Mouse (Mus musculus) hindbrain, embryonic 10.5 days (tissue): ENCODE measurements around the gene Eci1. TPM values are rescaled to one million over a fixed set of nuclear protein-coding genes. Genes with fewer than 3 reads are reported as not detected.
A peak's percentile ranks its signal among the peaks of the same experiment; 100 is the strongest.

ENCODE experiments used
- DNase-seq: peaks from one replicate; pipeline ENCODE4 v3.0.0-alpha.2; 2017; ENCODE audit warnings: low spot score
- H3K27ac ChIP-seq: fragments of 300-500 bp; sonication (generic); 2 replicates; pipeline ENCODE4 v1.5.1; 2016; ENCODE audit warnings: mild to moderate bottlenecking, moderate library complexity
- H3K27me3 ChIP-seq: fragments of 300-500 bp; sonication (generic); 2 replicates; pipeline ENCODE4 v1.6.1; 2016; ENCODE audit warnings: mild to moderate bottlenecking; ENCODE audit not compliant: poor library complexity, insufficient read depth, severe bottlenecking
- H3K36me3 ChIP-seq: fragments of 300-500 bp; sonication (generic); 2 replicates; pipeline ENCODE4 v1.6.1; 2016; ENCODE audit warnings: mild to moderate bottlenecking, moderate library complexity
- H3K4me1 ChIP-seq: fragments of 300-500 bp; sonication (generic); replicated peaks from 2 replicates; pipeline ENCODE4 v1.6.1; 2016; ENCODE audit warnings: mild to moderate bottlenecking
- H3K4me3 ChIP-seq: fragments of 300-500 bp; sonication (generic); 2 replicates; pipeline ENCODE4 v1.5.1; 2016; ENCODE audit warnings: mild to moderate bottlenecking, moderate library complexity
- H3K9me3 ChIP-seq: fragments of 300-500 bp; sonication (generic); 2 replicates; pipeline ENCODE4 v1.6.1; 2016; ENCODE audit warnings: mild to moderate bottlenecking, moderate library complexity
- WGBS: fragments of 180-500 bp; shearing (Covaris S2); methylation state at CpG from one replicate; pipeline ENCODE4 v1.1.7; 2016; 5-methylcytosine and 5-hydroxymethylcytosine counted together
- polyA plus RNA-seq: library from polyadenylated mRNA; unstranded; fragments of >200 nt; fragmentation: Nextera tagmentation; extraction: Ambion mirVana; gene quantifications from 2 replicates; pipeline ENCODE4 v1.2.1, GENCODE M21; 2016

Eci1 gene
- polyA plus RNA-seq, 1 experiment from 2014 or later, result 77.3 TPM

GRCm38 (mm10) chr17:24478663-24479380 lies 52.4 kb downstream of the Eci1 start, which contains the start of gene Mlst8:
Gene Mlst8 (minus strand): TSS chr17:24479078.
- peak within 1 kb of the TSS; percentile 99 for H3K27ac ChIP-seq
- H3K4me3 ChIP-seq, result peak within 1 kb of the TSS; percentile 82
- no peaks in the 10 kb centered on the region for H3K9me3 ChIP-seq
- WGBS, result under 1% methylated on average over 48 of the region's 48 CpGs
- H3K4me1 ChIP-seq, result peaks cover 27% of the 10 kb centered on the region
- no peaks in the 10 kb centered on the region for H3K27me3 ChIP-seq
- peaks cover 40% of the 10 kb centered on the region for H3K36me3 ChIP-seq
- DNase-seq, result peak; percentile 98

DNA sequence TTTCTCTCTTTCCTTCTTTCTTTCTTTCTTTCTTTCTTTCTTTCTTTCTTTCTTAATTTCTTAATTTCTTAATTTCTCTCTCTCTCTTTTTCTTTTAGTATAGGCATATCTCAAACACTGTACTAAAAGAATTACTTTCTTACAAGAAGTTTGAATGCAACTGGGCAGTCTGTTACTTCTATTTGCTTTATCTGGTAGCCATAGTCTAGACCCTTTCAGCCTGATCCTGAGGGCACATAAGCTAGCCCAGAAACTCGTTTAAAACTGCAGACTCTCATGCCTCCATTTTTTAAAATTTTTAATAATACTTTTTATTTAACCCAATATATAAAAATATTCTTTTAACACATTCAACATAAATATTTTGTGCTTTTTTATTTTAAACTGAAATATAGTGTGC lies 53.0 kb downstream of the Eci1 start:
- 36% methylated on average over 1 of the region's 1 CpGs for WGBS
- Histone ChIP-seq H3K9me3 (no peaks in the 10 kb centered on the region), H3K27ac (peak overlapping the region; percentile 99), H3K4me1 (peaks cover 24% of the 10 kb centered on the region), H3K36me3 (peaks cover 34% of the 10 kb centered on the region), H3K27me3 (no peaks in the 10 kb centered on the region), H3K4me3 (peak overlapping the region; percentile 82)
- no peak for DNase-seq

- 46% methylated on average over 3 of the region's 3 CpGs for WGBS
- Histone ChIP-seq H3K27me3 (no peaks in the 10 kb centered on the region), H3K27ac (peak overlapping the region; percentile 29; the same call in 1 of the 2 replicates), H3K9me3 (no peaks in the 10 kb centered on the region), H3K36me3 (peaks cover 25% of the 10 kb centered on the region), H3K4me1 (peaks cover 26% of the 10 kb centered on the region), H3K4me3 (peak overlapping the region; percentile 82)
- DNase-seq, result no peak
Observed at GRCm38 (mm10) chr17:24480201-24480826, 53.9 kb downstream of the Eci1 start.

DNA sequence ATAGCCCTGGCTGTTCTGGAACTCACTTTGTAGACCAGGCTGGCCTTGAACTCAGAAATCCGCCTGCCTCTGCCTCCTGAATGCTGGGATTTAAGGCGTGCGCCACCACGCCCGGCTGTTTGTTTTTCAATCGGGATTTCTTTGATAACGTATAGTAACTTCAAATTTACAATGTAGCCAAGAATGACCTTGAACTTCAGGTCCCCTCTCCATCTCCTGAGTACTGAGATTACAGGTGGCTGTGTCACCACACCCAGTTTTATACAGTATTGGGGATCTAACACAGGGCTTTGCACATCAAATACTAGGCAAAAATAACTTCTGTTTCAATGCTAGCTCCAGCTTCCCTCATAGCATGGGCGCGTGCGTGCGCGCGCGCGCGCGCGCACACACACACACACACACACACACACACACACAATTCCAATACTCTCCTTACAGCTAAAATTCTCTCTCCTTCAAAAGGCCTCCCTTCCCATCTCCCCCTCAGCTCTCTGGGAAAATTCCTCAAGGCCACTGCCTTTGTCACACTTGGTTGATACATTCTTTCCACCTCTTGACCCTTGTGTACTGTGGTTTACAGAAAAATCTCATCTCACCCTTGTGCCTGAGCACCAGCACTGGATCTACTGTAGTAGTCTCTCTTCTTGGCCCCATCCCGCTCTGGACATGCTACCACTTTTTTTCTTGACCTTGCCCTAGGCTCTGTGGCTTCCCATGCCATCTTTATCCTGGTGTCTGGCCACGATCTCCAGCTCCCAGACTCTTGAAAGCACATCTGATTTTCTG lies 54.8 kb downstream of the Eci1 start:
- Histone ChIP-seq H3K27ac (no peak overlapping the region), H3K4me1 (peaks cover 31% of the 10 kb centered on the region), H3K9me3 (no peaks in the 10 kb centered on the region), H3K27me3 (peaks cover 2% of the 10 kb centered on the region; the same call in 1 of the 2 replicates), H3K36me3 (peaks cover 16% of the 10 kb centered on the region), H3K4me3 (no peak overlapping the region)
- WGBS, result 94% methylated on average over 20 of the region's 20 CpGs
- DNase-seq, result no peak

GRCm38 (mm10) chr17:24483495-24483894 lies 57.1 kb downstream of the Eci1 start:
- H3K27ac ChIP-seq, result no peak overlapping the region
- DNase-seq, result no peak
- peaks cover 26% of the 10 kb centered on the region for H3K4me1 ChIP-seq
- H3K36me3 ChIP-seq, result no peaks in the 10 kb centered on the region
- H3K9me3 ChIP-seq, result no peaks in the 10 kb centered on the region
- peaks cover 23% of the 10 kb centered on the region for H3K27me3 ChIP-seq
- 77% methylated on average over 3 of the region's 3 CpGs for WGBS
- H3K4me3 ChIP-seq, result no peak overlapping the region

DNA sequence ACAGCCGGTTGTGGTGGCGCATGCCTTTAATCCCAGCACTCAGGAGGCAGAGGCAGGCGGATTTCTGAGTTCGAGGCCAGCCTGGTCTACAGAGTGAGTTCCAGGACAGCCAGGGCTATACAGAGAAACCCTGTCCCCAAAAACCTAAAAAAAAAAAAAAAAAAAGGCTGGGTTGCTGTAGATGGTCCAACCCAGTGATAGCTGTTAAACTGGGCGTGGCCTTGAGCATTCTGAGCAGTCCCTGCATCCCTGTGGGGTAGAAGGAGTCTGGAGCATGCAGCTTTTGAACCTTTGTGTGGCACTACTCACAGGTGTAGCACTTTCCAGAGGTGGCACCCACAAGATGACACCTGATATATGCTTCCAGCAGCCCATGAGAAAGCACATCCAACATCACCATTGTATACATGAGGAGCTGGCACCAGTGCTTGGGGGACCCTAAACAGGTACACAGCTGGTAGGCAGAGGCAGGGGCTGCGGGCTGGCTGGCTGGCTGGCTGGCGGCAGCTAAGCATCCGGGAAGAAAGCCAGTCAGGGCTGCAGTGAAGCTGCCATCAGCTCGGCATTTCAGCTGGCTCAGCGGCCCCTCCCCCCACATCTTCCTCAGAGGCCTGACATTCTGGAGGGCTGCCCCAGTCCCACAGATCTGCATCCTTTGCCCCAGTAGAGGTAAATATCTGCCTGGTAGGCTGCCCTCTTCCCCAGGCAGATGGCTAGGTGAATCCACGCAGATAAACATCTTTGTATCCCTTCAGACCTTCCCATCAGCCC lies 58.8 kb downstream of the Eci1 start:
- peak overlapping the region; percentile 24 for H3K4me3 ChIP-seq

GRCm38 (mm10) chr17:24488186-24488661 lies 61.8 kb downstream of the Eci1 start, which contains the start of gene Caskin1:
Gene Caskin1 (plus strand): TSS chr17:24488601.
- 0% methylated on average over 43 of the region's 45 CpGs for WGBS

More for the DNA sequence above, 58.8 kb downstream of the Eci1 start:
- 48% methylated on average over 11 of the region's 11 CpGs for WGBS
- peak overlapping the region; percentile 64 for H3K27ac ChIP-seq
- peaks cover 39% of the 10 kb centered on the region for H3K27me3 ChIP-seq
- peaks cover 36% of the 10 kb centered on the region for H3K4me1 ChIP-seq
- no peak for DNase-seq
- H3K36me3 ChIP-seq, result no peaks in the 10 kb centered on the region
- H3K9me3 ChIP-seq, result no peaks in the 10 kb centered on the region

GRCm38 (mm10) chr17:24488662-24489264 lies 62.3 kb downstream of the Eci1 start:
- H3K4me1 ChIP-seq, result peaks cover 43% of the 10 kb centered on the region
- under 1% methylated on average over 76 of the region's 81 CpGs for WGBS
- H3K36me3 ChIP-seq, result no peaks in the 10 kb centered on the region
- H3K27me3 ChIP-seq, result peaks cover 41% of the 10 kb centered on the region
- peak overlapping the region; percentile 88 for H3K4me3 ChIP-seq
- H3K27ac ChIP-seq, result peak overlapping the region; percentile 92
- no peaks in the 10 kb centered on the region for H3K9me3 ChIP-seq
- peak; percentile 71 for DNase-seq

More at GRCm38 (mm10) chr17:24488186-24488661, 61.8 kb downstream of the Eci1 start, which contains the start of gene Caskin1:
- peak; percentile 53 for DNase-seq
- H3K27ac ChIP-seq, result peak within 1 kb of the TSS; percentile 92
- peak within 1 kb of the TSS; percentile 88 for H3K4me3 ChIP-seq
- H3K9me3 ChIP-seq, result no peaks in the 10 kb centered on the region
- H3K36me3 ChIP-seq, result no peaks in the 10 kb centered on the region
- peaks cover 43% of the 10 kb centered on the region for H3K4me1 ChIP-seq
- H3K27me3 ChIP-seq, result peaks cover 41% of the 10 kb centered on the region

Other genes with a start within 250 kb of the Eci1 start
- gene Tbc1d24, start 221.1 kb upstream of the Eci1 start, polyA plus RNA-seq, result 6.0 and 6.4 TPM in 2 replicates
- 4.8 and 7.3 TPM in 2 replicates for gene Ntn3, start 217.1 kb upstream of the Eci1 start, polyA plus RNA-seq
- 19.3 and 22.4 TPM in 2 replicates for gene Tedc2, start 205.8 kb upstream of the Eci1 start, polyA plus RNA-seq
- 97.9 and 115 TPM in 2 replicates for gene Ccnf, start 175.2 kb upstream of the Eci1 start, polyA plus RNA-seq
- gene Abca17, start 75.6 kb upstream of the Eci1 start, polyA plus RNA-seq, result not detected in 2 replicates
- 10.2 and 13.7 TPM in 2 replicates for gene Abca3, start 74.7 kb upstream of the Eci1 start, polyA plus RNA-seq
- gene Rnps1, start 12.1 kb upstream of the Eci1 start, polyA plus RNA-seq, result 423 and 452 TPM in 2 replicates
- gene Dnase1l2, start 16.5 kb downstream of the Eci1 start, polyA plus RNA-seq, result 3.0 and 4.3 TPM in 2 replicates
- gene E4f1, start 43.7 kb downstream of the Eci1 start, polyA plus RNA-seq, result 37.8 and 40.1 TPM in 2 replicates
- 80.9 and 81.8 TPM in 2 replicates for gene Pgp, start 43.8 kb downstream of the Eci1 start, polyA plus RNA-seq
- 0.61 and 2.5 TPM in 2 replicates for gene Bricd5, start 47.2 kb downstream of the Eci1 start, polyA plus RNA-seq
- gene Mlst8, start 52.4 kb downstream of the Eci1 start, polyA plus RNA-seq, result 35.1 and 36.0 TPM in 2 replicates
- gene Caskin1, start 62.0 kb downstream of the Eci1 start, polyA plus RNA-seq, result 6.8 and 10.2 TPM in 2 replicates
- gene Traf7, start 101.3 kb downstream of the Eci1 start, polyA plus RNA-seq, result 93.6 and 96.4 TPM in 2 replicates
- gene Rab26, start 107.6 kb downstream of the Eci1 start, polyA plus RNA-seq, result 1.8 and 3.0 TPM in 2 replicates
- 11.9 and 21.7 TPM in 2 replicates for gene Pkd1, start 123.2 kb downstream of the Eci1 start, polyA plus RNA-seq
- 64.1 and 86.9 TPM in 2 replicates for gene Tsc2, start 206.0 kb downstream of the Eci1 start, polyA plus RNA-seq
- 19.9 and 27.1 TPM in 2 replicates for gene Nthl1, start 206.0 kb downstream of the Eci1 start, polyA plus RNA-seq
- 34.2 and 39.2 TPM in 2 replicates for gene Slc9a3r2, start 223.7 kb downstream of the Eci1 start, polyA plus RNA-seq
- gene Npw, start 231.8 kb downstream of the Eci1 start, polyA plus RNA-seq, result not detected in 2 replicates
- gene Zfp598, start 243.0 kb downstream of the Eci1 start, polyA plus RNA-seq, result 26.2 and 28.6 TPM in 2 replicates